Mouse (Mus musculus): ENCODE measurements at regions not wholly inside any gene's neighbourhood (a gene's known extent, or its start where the extent isn't known, plus 50 kb on each side); places are given as distances from the start of the nearest gene placed in this dataset.

DNA sequence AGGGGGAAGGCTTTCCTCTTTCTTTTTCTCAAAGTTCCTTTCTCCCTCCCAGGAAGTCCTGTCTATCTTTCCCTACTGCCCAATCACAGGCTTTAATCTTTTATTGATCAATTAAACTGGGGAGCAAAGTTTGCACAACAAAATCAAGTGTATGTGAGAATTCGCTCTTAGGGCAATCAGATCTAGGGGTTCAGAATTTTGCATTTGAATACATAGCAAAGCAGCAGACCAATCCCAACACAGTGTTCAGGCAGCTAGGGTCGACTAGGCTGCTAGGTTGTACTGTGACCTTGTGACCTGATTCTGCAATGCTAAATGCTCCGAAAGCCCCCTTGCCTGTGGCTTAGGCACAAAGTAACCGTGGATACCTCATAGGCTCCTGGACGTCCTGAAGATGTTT lies 91.5 kb upstream of the Lsm6 start:
- Histone ChIP-seq H3K27me3 (replicated peaks; ENCODE audit: control insufficient read depth, insufficient read depth, low read length) (no peaks in the 10 kb centered on the region), H3K4me3 (ENCODE audit: insufficient read depth, low read depth, low read length) (no peak overlapping the region), H3K36me3 (ENCODE audit: control insufficient read depth, insufficient read depth, low read length) (no peaks in the 10 kb centered on the region), H3K4me1 (ENCODE audit: control insufficient read depth, insufficient read depth, low read length) (no peaks in the 10 kb centered on the region), H3K27ac (ENCODE audit: insufficient read depth, low read depth, low read length) (no peak overlapping the region)
- DNase-seq, result no peak
- 73% methylated on average over 5 of the region's 5 CpGs for WGBS
- no peak for TF ChIP-seq POLR2A (IDR thresholded peaks at IDR 0.05; ENCODE audit: low read depth, low read length)
- no peak for TF ChIP-seq CTCF (conservative IDR thresholded peaks at IDR 0.05; ENCODE audit: insufficient read depth, insufficient read length, low read depth, low read length)

DNA sequence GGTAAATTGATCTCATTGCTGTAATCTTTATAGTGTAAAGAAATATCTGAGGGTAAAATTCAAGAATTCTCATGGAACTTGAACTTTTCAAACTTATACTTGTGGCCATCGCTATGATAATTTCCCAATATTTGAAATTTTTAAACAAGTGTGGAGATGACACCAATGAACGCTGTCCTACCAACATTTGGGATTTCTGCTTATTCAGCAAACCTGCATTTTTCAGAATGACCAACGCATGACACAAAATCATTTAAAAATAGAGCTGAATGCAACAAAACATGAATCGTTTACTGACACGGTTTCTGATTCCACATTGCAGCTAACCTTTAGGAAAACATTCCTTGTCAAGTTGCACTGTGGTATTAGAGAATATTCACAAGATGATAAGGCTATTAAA lies 92.9 kb upstream of the Lsm6 start:
- TF ChIP-seq CTCF (conservative IDR thresholded peaks at IDR 0.05; ENCODE audit: insufficient read depth, insufficient read length, low read depth, low read length), result no peak
- no peak for TF ChIP-seq POLR2A (IDR thresholded peaks at IDR 0.05; ENCODE audit: low read depth, low read length)
- DNase-seq, result no peak
- 94% methylated on average over 5 of the region's 5 CpGs for WGBS
- no peaks in the 10 kb centered on the region for H3K36me3 ChIP-seq (ENCODE audit: control insufficient read depth, insufficient read depth, low read length)
- H3K27ac ChIP-seq (ENCODE audit: insufficient read depth, low read depth, low read length), result no peak overlapping the region
- H3K4me1 ChIP-seq (ENCODE audit: control insufficient read depth, insufficient read depth, low read length), result no peaks in the 10 kb centered on the region
- H3K27me3 ChIP-seq (replicated peaks; ENCODE audit: control insufficient read depth, insufficient read depth, low read length), result no peaks in the 10 kb centered on the region
- H3K4me3 ChIP-seq (ENCODE audit: insufficient read depth, low read depth, low read length), result no peak overlapping the region

DNA sequence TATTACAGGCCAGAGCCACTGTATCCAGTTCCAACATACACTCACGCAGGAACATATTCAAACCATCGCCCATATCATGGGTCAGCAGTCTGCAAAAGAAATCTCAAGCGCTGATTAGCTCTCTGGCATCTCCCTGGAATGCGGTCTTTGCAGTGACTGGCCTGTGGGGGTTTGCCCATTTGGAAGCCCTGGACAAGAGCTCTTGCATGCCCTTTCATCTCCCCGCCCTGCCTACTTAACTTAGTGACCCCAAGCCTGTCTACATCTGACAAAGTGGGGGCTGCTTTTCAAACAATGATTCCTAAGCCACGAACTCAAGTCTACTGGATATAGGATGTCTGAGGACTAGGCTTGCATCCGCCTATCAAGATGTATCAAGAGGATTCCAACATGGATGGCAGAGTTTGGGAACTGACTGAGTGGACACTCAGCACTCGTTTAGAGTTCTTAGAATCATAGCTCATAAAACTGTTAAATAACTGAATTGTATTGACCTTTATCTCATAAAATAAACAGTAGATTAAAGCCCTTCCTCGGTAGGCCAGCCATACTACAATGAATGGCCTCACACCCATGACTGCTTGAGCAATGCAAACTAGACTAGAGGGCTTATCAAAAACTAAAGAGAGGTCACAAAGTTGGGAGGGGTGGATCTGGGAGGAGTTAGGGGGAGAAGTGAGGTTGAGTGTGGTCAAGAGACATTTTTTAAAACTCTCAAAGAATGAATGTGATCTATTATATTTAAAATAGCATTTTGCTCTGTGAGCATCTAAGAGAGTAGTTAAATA lies 97.4 kb upstream of the Zfp827 start:
- Histone ChIP-seq H3K4me1 (ENCODE audit: control insufficient read depth, insufficient read depth, low read length) (no peaks in the 10 kb centered on the region), H3K27ac (ENCODE audit: insufficient read depth, low read depth, low read length) (no peak overlapping the region), H3K36me3 (ENCODE audit: control insufficient read depth, insufficient read depth, low read length) (no peaks in the 10 kb centered on the region), H3K27me3 (replicated peaks; ENCODE audit: control insufficient read depth, insufficient read depth, low read length) (no peaks in the 10 kb centered on the region; the same call in 1 of the 2 replicates), H3K4me3 (ENCODE audit: insufficient read depth, low read depth, low read length) (no peak overlapping the region)
- no peak for TF ChIP-seq POLR2A (IDR thresholded peaks at IDR 0.05; ENCODE audit: low read depth, low read length)
- no peak for TF ChIP-seq CTCF (conservative IDR thresholded peaks at IDR 0.05; ENCODE audit: insufficient read depth, insufficient read length, low read depth, low read length)
- DNase-seq, result no peak
- 72% methylated on average over 9 of the region's 9 CpGs for WGBS

DNA sequence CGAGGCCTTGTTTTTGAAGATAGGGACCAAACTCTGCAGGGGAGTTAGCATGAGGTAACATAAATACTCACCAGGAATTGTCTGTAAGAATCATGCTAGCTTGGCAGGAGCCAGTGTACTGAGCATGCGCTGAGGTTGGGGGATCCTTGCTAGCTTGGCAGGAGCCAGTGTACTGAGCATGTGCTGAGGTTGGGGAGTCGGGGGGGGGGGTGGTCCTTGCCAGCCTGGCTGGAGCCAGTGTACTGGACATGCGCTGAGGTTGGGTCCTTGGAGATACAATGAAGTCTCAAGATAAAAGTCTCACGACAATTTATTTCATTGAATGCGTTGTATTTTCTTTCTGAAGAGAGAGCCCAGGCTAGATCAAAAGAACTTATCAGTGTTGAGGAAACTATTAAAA lies 96.2 kb upstream of the Zfp827 start:
- 68% methylated on average over 6 of the region's 6 CpGs for WGBS

DNA sequence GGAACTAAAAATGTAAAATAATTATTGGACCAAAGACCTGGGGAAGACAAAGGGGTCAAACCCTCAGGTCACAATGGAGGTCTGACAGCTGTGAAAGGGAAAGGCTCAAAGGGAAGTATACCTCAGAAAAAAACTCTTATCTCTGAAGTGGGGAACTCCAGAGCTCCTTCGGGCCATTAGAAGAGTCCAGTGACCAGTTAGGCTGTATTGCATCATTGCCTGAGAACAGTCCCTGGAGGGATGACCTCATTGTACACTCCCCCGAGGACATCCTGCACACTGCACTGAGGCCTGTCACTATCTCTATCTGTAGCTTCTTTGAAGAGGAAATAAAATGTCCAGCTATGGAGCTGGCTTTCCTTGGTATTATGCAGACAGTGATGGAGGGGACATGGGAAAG lies 88.2 kb upstream of the Zfp827 start:
- 37% methylated on average over 2 of the region's 2 CpGs for WGBS
- Histone ChIP-seq H3K4me3 (ENCODE audit: insufficient read depth, low read depth, low read length) (no peak overlapping the region), H3K4me1 (ENCODE audit: control insufficient read depth, insufficient read depth, low read length) (no peaks in the 10 kb centered on the region), H3K27ac (ENCODE audit: insufficient read depth, low read depth, low read length) (no peak overlapping the region), H3K36me3 (ENCODE audit: control insufficient read depth, insufficient read depth, low read length) (no peaks in the 10 kb centered on the region), H3K27me3 (replicated peaks; ENCODE audit: control insufficient read depth, insufficient read depth, low read length) (no peaks in the 10 kb centered on the region)
- no peak for TF ChIP-seq CTCF (conservative IDR thresholded peaks at IDR 0.05; ENCODE audit: insufficient read depth, insufficient read length, low read depth, low read length)
- no peak for TF ChIP-seq POLR2A (IDR thresholded peaks at IDR 0.05; ENCODE audit: low read depth, low read length)
- no peak for DNase-seq

More for the DNA sequence above, 96.2 kb upstream of the Zfp827 start:
- TF ChIP-seq POLR2A (IDR thresholded peaks at IDR 0.05; ENCODE audit: low read depth, low read length) (no peak), CTCF (conservative IDR thresholded peaks at IDR 0.05; ENCODE audit: insufficient read depth, insufficient read length, low read depth, low read length) (no peak)
- Histone ChIP-seq H3K4me1 (ENCODE audit: control insufficient read depth, insufficient read depth, low read length) (no peaks in the 10 kb centered on the region), H3K27me3 (replicated peaks; ENCODE audit: control insufficient read depth, insufficient read depth, low read length) (no peaks in the 10 kb centered on the region; the same call in 1 of the 2 replicates), H3K4me3 (ENCODE audit: insufficient read depth, low read depth, low read length) (no peak overlapping the region), H3K27ac (ENCODE audit: insufficient read depth, low read depth, low read length) (no peak overlapping the region), H3K36me3 (ENCODE audit: control insufficient read depth, insufficient read depth, low read length) (no peaks in the 10 kb centered on the region)
- no peak for DNase-seq

DNA sequence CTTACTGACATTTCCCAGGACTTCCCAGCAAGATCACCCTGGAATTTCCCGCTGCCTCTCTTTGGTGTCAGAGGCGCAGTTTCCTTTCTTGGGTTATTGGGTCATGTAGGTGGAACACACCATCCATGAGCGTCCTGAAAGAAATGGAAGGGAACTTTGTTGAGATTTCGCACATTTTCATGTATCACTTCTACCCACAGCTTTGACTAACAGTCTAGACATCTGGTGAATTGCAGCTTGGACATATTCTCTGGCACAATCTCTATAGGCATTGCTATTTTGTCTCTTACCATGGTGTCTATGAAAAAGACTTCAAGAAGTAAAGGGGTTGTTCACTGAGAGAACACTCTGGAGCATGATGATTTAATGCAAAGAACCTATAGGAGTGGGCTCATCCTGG lies 86.7 kb upstream of the Zfp827 start:
- H3K27ac ChIP-seq (ENCODE audit: insufficient read depth, low read depth, low read length), result no peak overlapping the region
- H3K4me3 ChIP-seq (ENCODE audit: insufficient read depth, low read depth, low read length), result no peak overlapping the region
- H3K4me1 ChIP-seq (ENCODE audit: control insufficient read depth, insufficient read depth, low read length), result no peaks in the 10 kb centered on the region
- no peaks in the 10 kb centered on the region for H3K36me3 ChIP-seq (ENCODE audit: control insufficient read depth, insufficient read depth, low read length)
- TF ChIP-seq CTCF (conservative IDR thresholded peaks at IDR 0.05; ENCODE audit: insufficient read depth, insufficient read length, low read depth, low read length) (no peak), POLR2A (IDR thresholded peaks at IDR 0.05; ENCODE audit: low read depth, low read length) (no peak)
- DNase-seq, result no peak
- WGBS, result 87% methylated on average over 4 of the region's 4 CpGs
- H3K27me3 ChIP-seq (replicated peaks; ENCODE audit: control insufficient read depth, insufficient read depth, low read length), result no peaks in the 10 kb centered on the region

DNA sequence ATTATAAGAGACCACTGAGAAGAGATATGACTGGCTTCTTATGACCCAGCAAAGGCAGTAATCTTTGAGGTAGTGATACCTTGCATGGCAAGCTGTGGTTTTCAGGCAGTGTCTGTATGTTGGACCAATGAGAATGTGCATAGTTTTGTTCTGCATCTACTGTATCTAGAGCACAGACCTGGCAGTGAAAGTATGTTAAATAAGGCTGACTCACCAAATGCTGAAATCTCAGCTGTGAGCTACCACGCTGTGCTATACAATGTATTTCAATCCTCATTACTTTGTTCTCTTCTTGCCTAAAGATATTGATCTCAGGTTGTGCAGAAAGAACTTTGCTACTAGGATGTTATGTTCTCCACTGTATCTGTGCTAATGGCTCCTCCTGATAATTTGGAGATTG lies 83.9 kb upstream of the Zfp827 start:
- H3K4me3 ChIP-seq (ENCODE audit: insufficient read depth, low read depth, low read length), result no peak overlapping the region
- H3K27me3 ChIP-seq (replicated peaks; ENCODE audit: control insufficient read depth, insufficient read depth, low read length), result no peaks in the 10 kb centered on the region
- H3K27ac ChIP-seq (ENCODE audit: insufficient read depth, low read depth, low read length), result no peak overlapping the region
- DNase-seq, result no peak
- TF ChIP-seq CTCF (conservative IDR thresholded peaks at IDR 0.05; ENCODE audit: insufficient read depth, insufficient read length, low read depth, low read length) (no peak), POLR2A (IDR thresholded peaks at IDR 0.05; ENCODE audit: low read depth, low read length) (no peak)
- no peaks in the 10 kb centered on the region for H3K36me3 ChIP-seq (ENCODE audit: control insufficient read depth, insufficient read depth, low read length)
- WGBS, result 83% methylated on average over 1 of the region's 1 CpGs
- H3K4me1 ChIP-seq (ENCODE audit: control insufficient read depth, insufficient read depth, low read length), result no peaks in the 10 kb centered on the region

Measured in kidney, adult 2 months (tissue).